Mouse (Mus musculus) myocyte (in vitro differentiated cells): ENCODE results near the gene Plekha7. TPM values are rescaled to one million over a fixed set of nuclear protein-coding genes. Genes with fewer than 3 reads are reported as not detected.
A peak's percentile ranks its signal among the peaks of the same experiment; 100 is the strongest.

Experiments used
- H3K27me3 ChIP-seq: one replicate; pipeline ENCODE4 v1.6.1; 2011; ENCODE audit not compliant: control insufficient read depth, insufficient read depth, insufficient read length
- H3K36me3 ChIP-seq: one replicate; pipeline ENCODE4 v1.6.1; 2011; ENCODE audit not compliant: control insufficient read depth, insufficient read depth
- H3K4me2 ChIP-seq: one replicate; pipeline ENCODE4 v1.6.1; 2011; ENCODE audit warnings: low read depth, control low read depth
- H3K4me3 ChIP-seq: one replicate; pipeline ENCODE4 v1.5.1; 2011; ENCODE audit warnings: mild to moderate bottlenecking, control low read depth, moderate library complexity
- H3K79me2 ChIP-seq: one replicate; pipeline ENCODE4 v1.6.1; 2011; ENCODE audit not compliant: control insufficient read depth, insufficient read depth
- H3ac ChIP-seq: one replicate; pipeline ENCODE4 v1.6.1; 2011; ENCODE audit not compliant: control insufficient read depth, insufficient read length
- CEBPB ChIP-seq: IDR thresholded peaks from 2 replicates; pipeline ENCODE4 v1.6.1; 2011; ENCODE audit warnings: mild to moderate bottlenecking, moderate library complexity; ENCODE audit not compliant: poor library complexity, insufficient read depth, severe bottlenecking
- E2F4 ChIP-seq: IDR thresholded peaks from one replicate; pipeline ENCODE4 v1.6.1; 2011; ENCODE audit warnings: mild to moderate bottlenecking, control low read depth, moderate library complexity; ENCODE audit not compliant: insufficient read depth
- MAX ChIP-seq: IDR thresholded peaks from one replicate; pipeline ENCODE4 v1.6.1; 2011; ENCODE audit warnings: low read depth, mild to moderate bottlenecking, control low read depth
- MYOD1 ChIP-seq, 3 experiments: IDR thresholded peaks; one replicate each; pipeline ENCODE4 v1.6.1; 2011; ENCODE audit warnings: control low read depth in 2 of 3, low read depth in 2 of 3, mild to moderate bottlenecking in 2 of 3, moderate library complexity in 1 of 3; ENCODE audit not compliant: insufficient read length in 2 of 3, control insufficient read depth in 1 of 3
- MYOG ChIP-seq, 3 experiments: IDR thresholded peaks; one replicate each; pipeline ENCODE4 v1.6.1; 2011; ENCODE audit warnings: control low read depth in 2 of 3, low read depth in 2 of 3, mild to moderate bottlenecking in 2 of 3; ENCODE audit not compliant: insufficient read length in 2 of 3, control insufficient read depth in 1 of 3, insufficient read depth in 1 of 3
- POLR2A ChIP-seq: IDR thresholded peaks from one replicate; pipeline ENCODE4 v1.6.1; 2011; ENCODE audit warnings: low read depth, mild to moderate bottlenecking, control low read depth, moderate library complexity; ENCODE audit not compliant: insufficient read length
- POLR2AphosphoS2 ChIP-seq: IDR thresholded peaks from one replicate; pipeline ENCODE4 v1.6.1; 2011; ENCODE audit warnings: low read depth, control low read depth; ENCODE audit not compliant: insufficient read length
- REST ChIP-seq: IDR thresholded peaks from one replicate; pipeline ENCODE4 v1.6.1; 2011; ENCODE audit warnings: mild to moderate bottlenecking, control low read depth, moderate library complexity; ENCODE audit not compliant: insufficient read depth, insufficient read length
- SRF ChIP-seq: IDR thresholded peaks from one replicate; pipeline ENCODE4 v1.6.1; 2011; ENCODE audit warnings: low read depth; ENCODE audit not compliant: control insufficient read depth, insufficient read length
- TCF12 ChIP-seq: IDR thresholded peaks from one replicate; pipeline ENCODE4 v1.6.1; 2011; ENCODE audit warnings: mild to moderate bottlenecking, control low read depth; ENCODE audit not compliant: poor library complexity, insufficient read depth, severe bottlenecking
- TCF3 ChIP-seq: IDR thresholded peaks from one replicate; pipeline ENCODE4 v1.6.1; 2011; ENCODE audit warnings: low read depth, control low read depth; ENCODE audit not compliant: insufficient read length
- USF1 ChIP-seq: IDR thresholded peaks from one replicate; pipeline ENCODE4 v1.6.1; 2011; ENCODE audit warnings: low read depth, mild to moderate bottlenecking, control low read depth, moderate library complexity
- polyA plus RNA-seq: library from polyadenylated mRNA; unstranded; fragments of >200 nt; fragmentation: generic; extraction: Trizol; gene quantifications from one replicate; pipeline ENCODE4 v1.2.1, GENCODE M21; 2012; ENCODE audit warnings: missing spikeins

Plekha7 gene
- polyA plus RNA-seq, 1 experiment: 2.6 TPM

GRCm38 (mm10) chr7:116217747-116218146, 90.4 kb downstream of the Plekha7 start:
- H3K4me2 ChIP-seq: no peak overlapping the region
- no peaks in the 10 kb centered on the region for H3K27me3 ChIP-seq
- no peaks in the 10 kb centered on the region for H3K36me3 ChIP-seq
- H3K79me2 ChIP-seq: no peaks in the 10 kb centered on the region
- no peak overlapping the region for H3K4me3 ChIP-seq
- no peak overlapping the region for H3ac ChIP-seq
- TF ChIP-seq MYOG (IDR thresholded peaks at IDR 0.05; ENCODE audit: control insufficient read depth in 1 of 3, insufficient read depth in 1 of 3, insufficient read length in 2 of 3, low read depth in 2 of 3): no peak
- TF ChIP-seq REST: no peak
- TF ChIP-seq MAX: no peak
- no peak for TF ChIP-seq TCF3
- no peak for TF ChIP-seq USF1
- no peak for TF ChIP-seq CEBPB
- TF ChIP-seq POLR2A: no peak
- no peak for TF ChIP-seq POLR2AphosphoS2

DNA sequence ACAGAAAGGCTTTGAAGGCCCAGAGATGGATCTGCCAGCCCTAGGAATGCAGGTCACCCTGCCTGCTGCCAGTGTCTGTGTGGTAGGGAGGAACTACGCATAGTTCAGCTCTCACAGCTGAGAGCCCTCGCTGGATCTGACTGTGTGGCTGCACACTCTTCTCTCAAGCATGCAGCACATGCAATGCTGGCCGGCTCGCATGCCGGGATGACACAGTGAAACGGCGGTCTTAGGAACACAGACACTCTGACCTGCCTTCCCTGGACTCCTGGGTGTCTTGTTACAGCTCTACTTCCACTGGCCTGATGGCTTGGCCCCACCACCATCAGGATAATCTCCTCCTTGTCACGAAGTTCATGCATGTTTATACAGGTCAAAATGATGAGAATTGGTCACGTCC, 96.3 kb downstream of the Plekha7 start:
- no peak overlapping the region for H3K4me2 ChIP-seq
- no peaks in the 10 kb centered on the region for H3K36me3 ChIP-seq
- no peak overlapping the region for H3ac ChIP-seq
- no peaks in the 10 kb centered on the region for H3K79me2 ChIP-seq
- H3K4me3 ChIP-seq: no peak overlapping the region
- TF ChIP-seq POLR2AphosphoS2: no peak
- TF ChIP-seq POLR2A: no peak
- TF ChIP-seq E2F4: no peak
- peak in 1 of 3 experiments; percentile 22 for TF ChIP-seq MYOG (IDR thresholded peaks at IDR 0.05; ENCODE audit: control insufficient read depth in 1 of 3, insufficient read depth in 1 of 3, insufficient read length in 2 of 3, low read depth in 2 of 3)
- TF ChIP-seq TCF12: no peak
- TF ChIP-seq USF1: no peak
- H3K27me3 ChIP-seq: no peaks in the 10 kb centered on the region

DNA sequence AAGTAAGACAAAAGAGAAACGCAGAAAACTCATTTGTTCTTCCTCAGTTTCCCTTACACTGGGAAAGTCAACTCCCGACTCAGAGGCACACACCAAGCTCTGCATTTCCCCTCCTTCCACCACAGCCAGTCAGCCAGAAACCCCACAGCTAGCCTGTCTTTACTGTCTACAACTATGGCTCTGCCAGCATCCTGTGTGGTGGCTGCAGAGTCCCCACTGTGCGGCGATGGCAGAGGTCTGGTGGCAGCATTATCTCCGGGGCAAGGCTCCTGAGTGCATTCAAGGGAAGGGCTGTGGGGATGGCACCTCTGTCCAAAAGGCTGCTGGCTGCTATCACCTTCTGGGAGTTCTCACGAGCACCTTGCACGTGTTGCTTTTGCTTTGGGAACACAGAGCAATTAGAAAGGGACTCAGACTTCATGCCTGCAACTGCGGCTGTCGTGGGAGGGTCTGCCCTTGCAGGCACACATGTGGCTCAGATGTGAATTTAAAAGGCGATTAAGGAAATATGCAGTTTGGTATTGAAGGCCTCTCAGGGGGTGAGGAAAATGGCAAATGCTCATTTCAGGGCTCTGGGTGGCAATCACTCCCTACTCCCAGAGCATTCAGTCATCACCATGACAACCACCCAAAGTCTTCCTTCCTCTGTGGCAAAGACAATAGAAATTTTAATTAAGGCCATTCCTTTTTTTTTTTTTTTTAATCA, 98.1 kb downstream of the Plekha7 start:
- H3K4me3 ChIP-seq: no peak overlapping the region
- no peaks in the 10 kb centered on the region for H3K27me3 ChIP-seq
- H3K4me2 ChIP-seq: no peak overlapping the region
- H3K79me2 ChIP-seq: no peaks in the 10 kb centered on the region
- H3K36me3 ChIP-seq: no peaks in the 10 kb centered on the region
- TF ChIP-seq REST (no peak), POLR2AphosphoS2 (no peak), USF1 (no peak), E2F4 (no peak)
- H3ac ChIP-seq: no peak overlapping the region

DNA sequence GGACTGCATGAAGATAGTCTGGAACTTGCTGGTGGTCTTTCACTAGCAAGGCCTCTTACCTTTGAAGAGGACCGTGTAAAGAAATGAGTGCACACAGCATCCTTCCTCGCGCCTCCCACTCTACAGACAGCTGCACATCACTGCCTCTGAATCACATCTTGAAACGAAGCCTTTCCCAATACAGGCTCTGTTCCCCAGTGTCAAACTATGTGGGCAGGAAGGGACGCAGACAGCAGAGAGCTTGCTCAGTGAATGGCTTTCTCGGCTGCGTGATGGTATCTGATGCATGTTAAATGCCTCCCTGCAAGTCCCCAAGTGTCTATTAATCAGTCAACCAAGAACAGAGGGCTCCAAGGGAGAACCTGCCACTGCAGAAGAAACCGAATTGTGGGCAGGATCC, 99.3 kb downstream of the Plekha7 start:
- H3ac ChIP-seq: no peak overlapping the region
- H3K4me3 ChIP-seq: no peak overlapping the region
- no peaks in the 10 kb centered on the region for H3K79me2 ChIP-seq
- no peak overlapping the region for H3K4me2 ChIP-seq
- TF ChIP-seq E2F4 (no peak), TCF3 (no peak), CEBPB (no peak), MYOD1 (IDR thresholded peaks at IDR 0.05; ENCODE audit: control insufficient read depth in 1 of 3, insufficient read length in 2 of 3, low read depth in 2 of 3) (no peak), MAX (no peak), SRF (no peak), REST (no peak), USF1 (no peak), TCF12 (no peak), MYOG (IDR thresholded peaks at IDR 0.05; ENCODE audit: control insufficient read depth in 1 of 3, insufficient read depth in 1 of 3, insufficient read length in 2 of 3, low read depth in 2 of 3) (no peak)
- no peaks in the 10 kb centered on the region for H3K36me3 ChIP-seq
- H3K27me3 ChIP-seq: no peaks in the 10 kb centered on the region

DNA sequence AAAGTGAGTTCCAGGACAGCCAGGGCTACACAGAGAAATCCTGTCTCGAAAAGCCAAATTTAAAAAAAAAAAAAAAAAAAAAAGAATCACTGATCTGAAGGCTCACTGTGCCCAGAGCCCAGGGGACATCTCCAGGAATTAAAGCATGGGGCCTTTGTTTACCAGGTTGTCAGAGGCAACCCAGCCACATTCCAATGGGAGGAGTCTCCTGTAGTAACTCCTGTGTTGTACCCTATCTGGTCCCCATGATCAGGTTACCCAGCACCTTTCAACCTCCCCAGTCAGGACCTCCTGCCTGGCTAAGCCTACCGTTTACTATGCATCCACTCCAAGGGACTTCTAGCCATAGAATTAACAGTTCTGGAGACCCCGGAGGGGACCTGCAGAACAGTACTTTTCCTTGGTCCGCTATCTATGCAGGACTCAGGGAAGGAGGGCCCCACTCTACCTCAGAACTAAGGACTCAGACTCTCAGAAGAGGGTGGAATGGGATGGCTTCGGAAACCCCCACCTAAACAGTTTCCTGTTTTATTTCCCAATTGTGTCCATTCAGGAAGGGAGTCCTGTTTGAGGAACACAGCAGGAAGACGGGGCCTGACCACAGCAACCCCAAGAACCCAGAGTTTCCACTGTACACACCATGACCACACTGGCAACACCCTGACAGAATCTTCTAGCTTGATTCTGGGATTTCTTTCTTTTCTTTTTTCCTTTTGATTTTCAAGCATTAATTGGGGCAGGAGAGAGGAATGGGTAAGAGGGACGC, 101.2 kb downstream of the Plekha7 start:
- no peak overlapping the region for H3K4me3 ChIP-seq
- H3K79me2 ChIP-seq: no peaks in the 10 kb centered on the region
- no peak overlapping the region for H3K4me2 ChIP-seq
- no peak overlapping the region for H3ac ChIP-seq
- TF ChIP-seq CEBPB (no peak), SRF (no peak), MYOD1 (IDR thresholded peaks at IDR 0.05; ENCODE audit: control insufficient read depth in 1 of 3, insufficient read length in 2 of 3, low read depth in 2 of 3) (no peak), POLR2A (no peak), POLR2AphosphoS2 (no peak), E2F4 (no peak), MYOG (IDR thresholded peaks at IDR 0.05; ENCODE audit: control insufficient read depth in 1 of 3, insufficient read depth in 1 of 3, insufficient read length in 2 of 3, low read depth in 2 of 3) (no peak), TCF12 (no peak), REST (no peak), USF1 (no peak), MAX (no peak)
- H3K36me3 ChIP-seq: no peaks in the 10 kb centered on the region
- no peaks in the 10 kb centered on the region for H3K27me3 ChIP-seq
